Mouse (Mus musculus) stomach, embryonic 15.5 days (tissue): ENCODE measurements around the gene Pfn3. TPM values are rescaled to one million over a fixed set of nuclear protein-coding genes. Genes with fewer than 3 reads are reported as not detected.

Source experiments
- ATAC-seq: fragments of 200-750 bp; cut with Nextera tagmentation; 2 replicates; pipeline ENCODE4 v1.8.0; 2017; ENCODE audit warnings: low read depth, moderate number of reproducible peaks, moderate TSS enrichment; ENCODE audit not compliant: insufficient read depth, low FRiP score
- H3K27ac ChIP-seq: fragments of 300-500 bp; sonication (generic); 2 replicates; pipeline ENCODE4 v1.5.1; 2015; ENCODE audit warnings: mild to moderate bottlenecking, inconsistent platforms
- H3K27me3 ChIP-seq: fragments of 300-500 bp; sonication (generic); replicated peaks from 2 replicates; pipeline ENCODE4 v1.6.1; 2015; ENCODE audit warnings: inconsistent platforms
- H3K36me3 ChIP-seq: fragments of 300-500 bp; sonication (generic); 2 replicates; pipeline ENCODE4 v1.6.1; 2015; ENCODE audit warnings: inconsistent platforms
- H3K4me1 ChIP-seq: fragments of 300-500 bp; sonication (generic); 2 replicates; pipeline ENCODE4 v1.6.1; 2015; ENCODE audit warnings: inconsistent platforms
- H3K4me2 ChIP-seq: fragments of 300-500 bp; sonication (generic); 2 replicates; pipeline ENCODE4 v1.6.1; 2015; ENCODE audit warnings: mild to moderate bottlenecking, inconsistent platforms
- H3K4me3 ChIP-seq: fragments of 300-500 bp; sonication (generic); replicated peaks from 2 replicates; pipeline ENCODE4 v1.5.1; 2015; ENCODE audit warnings: inconsistent platforms
- H3K9ac ChIP-seq: fragments of 300-500 bp; sonication (generic); 2 replicates; pipeline ENCODE4 v1.6.1; 2015; ENCODE audit warnings: inconsistent platforms
- H3K9me3 ChIP-seq: fragments of 300-500 bp; sonication (generic); 2 replicates; pipeline ENCODE4 v1.6.1; 2016; ENCODE audit warnings: inconsistent platforms
- WGBS: fragments of 180-500 bp; shearing (Covaris S2); methylation state at CpG from one replicate; pipeline ENCODE4 v1.1.7; 2015; 5-methylcytosine and 5-hydroxymethylcytosine counted together
- polyA plus RNA-seq: library from polyadenylated mRNA; unstranded; fragments of >200 nt; fragmentation: Nextera tagmentation; extraction: Ambion mirVana; gene quantifications from 2 replicates; pipeline ENCODE4 v1.2.1, GENCODE M21; 2015

Pfn3 gene
- polyA plus RNA-seq, 1 experiment from 2014 or later, result not detected

GRCm38 (mm10) chr13:55404853-55405782, 9.9 kb downstream of the Pfn3 start:
- WGBS, result 12% methylated on average over 11 of the region's 11 CpGs
- Histone ChIP-seq H3K9ac (no peak overlapping the region), H3K4me3 (no peak overlapping the region)

GRCm38 (mm10) chr13:55403935-55404852, 10.8 kb downstream of the Pfn3 start:
- no peak for ATAC-seq
- Histone ChIP-seq H3K27me3 (peaks cover 3% of the 10 kb centered on the region; the same call in 1 of the 2 replicates), H3K27ac (peak overlapping the region; percentile 83)

More at GRCm38 (mm10) chr13:55404853-55405782, 9.9 kb downstream of the Pfn3 start:
- peaks cover 3% of the 10 kb centered on the region; the same call in 1 of the 2 replicates for H3K27me3 ChIP-seq
- H3K4me1 ChIP-seq, result 0 out of 2 replicates have a peak, but pooled peaks cover 4% of the 10 kb centered on the region
- no peaks in the 10 kb centered on the region for H3K9me3 ChIP-seq
- ATAC-seq, result peak; percentile 45; the same call in 1 of the 2 replicates
- H3K27ac ChIP-seq, result no peak overlapping the region; the same call in 1 of the 2 replicates
- H3K36me3 ChIP-seq, result no peaks in the 10 kb centered on the region
- peak overlapping the region; percentile 34 for H3K4me2 ChIP-seq

GRCm38 (mm10) chr13:55403266-55403665, 11.8 kb downstream of the Pfn3 start:
- no peak overlapping the region for H3K4me2 ChIP-seq
- no peak for ATAC-seq
- WGBS, result 73% methylated on average over 7 of the region's 7 CpGs

More at GRCm38 (mm10) chr13:55403935-55404852, 10.8 kb downstream of the Pfn3 start:
- H3K9me3 ChIP-seq, result no peaks in the 10 kb centered on the region
- 0 out of 2 replicates have a peak, but pooled peaks cover 4% of the 10 kb centered on the region for H3K4me1 ChIP-seq
- 72% methylated on average over 15 of the region's 15 CpGs for WGBS
- no peaks in the 10 kb centered on the region for H3K36me3 ChIP-seq
- no peak overlapping the region for H3K4me2 ChIP-seq
- no peak overlapping the region for H3K4me3 ChIP-seq
- no peak overlapping the region for H3K9ac ChIP-seq

GRCm38 (mm10) chr13:55400039-55400346, 15.0 kb downstream of the Pfn3 start:
- peak overlapping the region; percentile 46; the same call in 1 of the 2 replicates for H3K27ac ChIP-seq
- no peaks in the 10 kb centered on the region for H3K36me3 ChIP-seq
- no peak overlapping the region for H3K4me3 ChIP-seq
- 76% methylated on average over 1 of the region's 1 CpGs for WGBS
- no peak overlapping the region for H3K9ac ChIP-seq
- no peak overlapping the region for H3K4me2 ChIP-seq
- ATAC-seq, result no peak
- 0 out of 2 replicates have a peak, but pooled peaks cover 3% of the 10 kb centered on the region for H3K27me3 ChIP-seq
- no peaks in the 10 kb centered on the region for H3K9me3 ChIP-seq
- H3K4me1 ChIP-seq, result no peaks in the 10 kb centered on the region

More at GRCm38 (mm10) chr13:55403266-55403665, 11.8 kb downstream of the Pfn3 start:
- no peak overlapping the region for H3K27ac ChIP-seq
- H3K9ac ChIP-seq, result no peak overlapping the region
- H3K36me3 ChIP-seq, result no peaks in the 10 kb centered on the region
- H3K9me3 ChIP-seq, result no peaks in the 10 kb centered on the region
- 0 out of 2 replicates have a peak, but pooled peaks cover 3% of the 10 kb centered on the region for H3K27me3 ChIP-seq
- 0 out of 2 replicates have a peak, but pooled peaks cover 4% of the 10 kb centered on the region for H3K4me1 ChIP-seq
- no peak overlapping the region for H3K4me3 ChIP-seq

GRCm38 (mm10) chr13:55399300-55400038, 15.6 kb downstream of the Pfn3 start:
- Histone ChIP-seq H3K27me3 (0 out of 2 replicates have a peak, but pooled peaks cover 3% of the 10 kb centered on the region), H3K4me2 (no peak overlapping the region), H3K9ac (no peak overlapping the region), H3K27ac (peak overlapping the region; percentile 57; the same call in 1 of the 2 replicates), H3K4me1 (no peaks in the 10 kb centered on the region), H3K36me3 (no peaks in the 10 kb centered on the region), H3K9me3 (no peaks in the 10 kb centered on the region), H3K4me3 (no peak overlapping the region)
- 59% methylated on average over 5 of the region's 5 CpGs for WGBS
- peak; percentile 25; the same call in 1 of the 2 replicates for ATAC-seq

- H3K4me3 ChIP-seq, result no peak within 1 kb of the TSS
- no peak for ATAC-seq
- no peak within 1 kb of the TSS for H3K27ac ChIP-seq
- H3K27me3 ChIP-seq, result no peaks in the 10 kb centered on the region
- 66% methylated on average over 1 of the region's 1 CpGs for whole genome bisulfite sequencing
- H3K9ac ChIP-seq, result no peak within 1 kb of the TSS
- no peak within 1 kb of the TSS for H3K4me2 ChIP-seq
- no peaks in the 10 kb centered on the region for H3K9me3 ChIP-seq
- no peaks in the 10 kb centered on the region for H3K36me3 ChIP-seq
- H3K4me1 ChIP-seq, result no peaks in the 10 kb centered on the region
Measured at GRCm38 (mm10) chr13:55398088-55398487, 16.9 kb downstream of the Pfn3 start, which contains the start of gene Slc34a1. Slc34a1 (plus strand) TSS chr13:55398187.

- Histone ChIP-seq H3K4me3 (no peak overlapping the region), H3K4me1 (no peaks in the 10 kb centered on the region), H3K4me2 (no peak overlapping the region), H3K36me3 (no peaks in the 10 kb centered on the region), H3K27me3 (no peaks in the 10 kb centered on the region), H3K9me3 (no peaks in the 10 kb centered on the region), H3K9ac (no peak overlapping the region), H3K27ac (no peak overlapping the region)
- ATAC-seq, result no peak
- WGBS, result 71% methylated on average over 4 of the region's 4 CpGs
Measured at GRCm38 (mm10) chr13:55392933-55393332, 22.1 kb downstream of the Pfn3 start.

GRCm38 (mm10) chr13:55391626-55392029, 23.4 kb downstream of the Pfn3 start:
- Histone ChIP-seq H3K36me3 (no peaks in the 10 kb centered on the region), H3K4me3 (no peak overlapping the region), H3K27ac (no peak overlapping the region), H3K4me2 (no peak overlapping the region), H3K4me1 (no peaks in the 10 kb centered on the region), H3K9me3 (no peaks in the 10 kb centered on the region), H3K9ac (no peak overlapping the region), H3K27me3 (no peaks in the 10 kb centered on the region)
- ATAC-seq, result no peak
- 73% methylated on average over 1 of the region's 1 CpGs for WGBS

- H3K4me3 ChIP-seq, result no peak overlapping the region
- H3K4me1 ChIP-seq, result no peaks in the 10 kb centered on the region
- no peaks in the 10 kb centered on the region for H3K36me3 ChIP-seq
- H3K9ac ChIP-seq, result no peak overlapping the region
- no peak for ATAC-seq
- H3K27me3 ChIP-seq, result no peaks in the 10 kb centered on the region
- H3K27ac ChIP-seq, result no peak overlapping the region
- no peaks in the 10 kb centered on the region for H3K9me3 ChIP-seq
- H3K4me2 ChIP-seq, result no peak overlapping the region
- 78% methylated on average over 3 of the region's 3 CpGs for WGBS
Measured at GRCm38 (mm10) chr13:55390644-55391043, 24.4 kb downstream of the Pfn3 start.

- H3K9me3 ChIP-seq, result no peaks in the 10 kb centered on the region
- H3K4me1 ChIP-seq, result peaks cover 6% of the 10 kb centered on the region; the same call in 1 of the 2 replicates
- WGBS, result 80% methylated on average over 4 of the region's 4 CpGs
- no peaks in the 10 kb centered on the region for H3K36me3 ChIP-seq
- H3K9ac ChIP-seq, result no peak overlapping the region
- peaks cover 37% of the 10 kb centered on the region for H3K27me3 ChIP-seq
- no peak for ATAC-seq
- no peak overlapping the region for H3K4me3 ChIP-seq
- H3K27ac ChIP-seq, result no peak overlapping the region
- H3K4me2 ChIP-seq, result no peak overlapping the region
Measured at GRCm38 (mm10) chr13:55381790-55382189, 33.2 kb downstream of the Pfn3 start.
